Mouse (Mus musculus): ENCODE data around the gene Cracr2b.

DNA sequence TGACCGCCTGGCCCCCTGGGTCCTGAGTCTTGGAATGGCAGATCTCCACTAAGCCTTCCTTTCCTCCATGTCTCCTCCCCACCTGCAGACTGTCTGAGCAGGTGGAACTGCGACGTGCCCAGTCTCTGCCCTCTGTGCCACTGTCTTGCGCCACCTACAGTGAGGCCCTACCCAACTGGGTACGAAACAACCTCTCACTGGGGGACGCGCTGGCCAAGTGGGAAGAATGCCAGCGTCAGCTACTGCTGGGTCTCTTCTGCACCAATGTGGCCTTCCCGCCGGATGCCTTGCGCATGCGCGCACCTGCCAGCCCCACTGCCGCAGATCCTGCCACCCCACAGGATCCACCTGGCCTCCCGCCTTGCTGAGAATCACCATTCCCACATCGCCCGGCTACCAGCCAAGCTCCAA, 1.6 kb upstream of the Cracr2b start:
- TF ChIP-seq MYC (IDR thresholded peaks at IDR 0.05; ENCODE audit: low read depth, low read length) (no peak), MAX (IDR thresholded peaks at IDR 0.05; ENCODE audit: low read length) (no peak), E2F4 (IDR thresholded peaks at IDR 0.05; ENCODE audit: borderline replicate concordance, low read depth, low read length) (no peak), CTCF (IDR thresholded peaks at IDR 0.05 in 2 of 3, conservative IDR thresholded peaks at IDR 0.05 in 1 of 3; ENCODE audit: control insufficient read depth in 1 of 3, insufficient read depth in 1 of 3, low read depth in 2 of 3, low read length in 3 of 3, poor library complexity in 1 of 3, severe bottlenecking in 1 of 3) (no peak), GABPA (IDR thresholded peaks at IDR 0.05; ENCODE audit: low read depth, low read length) (no peak), GATA1 (IDR thresholded peaks at IDR 0.05; ENCODE audit: low read depth, low read length) (no peak), RCOR1 (IDR thresholded peaks at IDR 0.05; ENCODE audit: low read depth, low read length) (no peak), EP300 (IDR thresholded peaks at IDR 0.05; ENCODE audit: low read depth in 1 of 2, low read length in 2 of 2) (no peak), POLR2AphosphoS2 (IDR thresholded peaks at IDR 0.05; ENCODE audit: low read length) (no peak), USF1 (IDR thresholded peaks at IDR 0.05; ENCODE audit: low read depth, low read length) (no peak), SMC3 (IDR thresholded peaks at IDR 0.05; ENCODE audit: low read depth, low read length) (no peak), MYB (IDR thresholded peaks at IDR 0.05; ENCODE audit: low read depth, low read length) (no peak), TBP (IDR thresholded peaks at IDR 0.05; ENCODE audit: low read depth, low read length) (no peak)
